Mouse (Mus musculus) C2C12 (cell line): ENCODE measurements around the gene Suv39h2.

Experiments used
- CTCF ChIP-seq: IDR thresholded peaks from one replicate; pipeline ENCODE4 v1.5.1; 2011; ENCODE audit not compliant: control insufficient read depth, insufficient read depth, insufficient read length
- FOSL1 ChIP-seq: IDR thresholded peaks from one replicate; pipeline ENCODE4 v1.8.0; 2011; ENCODE audit warnings: mild to moderate bottlenecking, low read length; ENCODE audit not compliant: poor library complexity, insufficient read depth, severe bottlenecking
- MYOD1 ChIP-seq: IDR thresholded peaks from one replicate; pipeline ENCODE4 v1.6.1; 2011; ENCODE audit warnings: low read depth; ENCODE audit not compliant: control insufficient read depth, insufficient read length
- USF1 ChIP-seq: IDR thresholded peaks from one replicate; pipeline ENCODE4 v1.6.1; 2011; ENCODE audit warnings: low read depth, mild to moderate bottlenecking, control low read depth, moderate library complexity

DNA sequence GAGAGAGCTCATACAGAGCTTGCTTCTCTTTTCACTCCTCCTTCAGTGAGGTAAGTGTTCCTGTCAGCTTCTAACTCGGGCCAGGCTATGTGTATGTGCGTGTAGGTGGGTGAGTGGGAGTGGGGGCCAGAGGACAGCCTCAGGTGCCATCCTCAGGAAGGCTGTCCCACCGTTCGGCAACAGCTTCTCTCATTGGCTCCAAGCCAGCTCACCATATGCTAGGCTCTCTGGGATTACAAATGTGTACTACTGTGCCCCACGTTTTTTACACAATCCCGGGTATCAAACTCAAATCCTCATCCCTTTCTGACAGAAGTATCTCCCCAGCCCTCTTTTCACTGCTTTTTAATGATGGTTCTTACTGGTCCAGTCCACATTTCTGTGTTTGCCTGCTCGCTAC is 30.6 kb downstream of the Suv39h2 start:
- no peak for TF ChIP-seq CTCF
- TF ChIP-seq FOSL1 = no peak
- TF ChIP-seq USF1 = no peak
- TF ChIP-seq MYOD1 = no peak
